Mouse (Mus musculus) liver, postnatal 0 days (tissue): Measurements from ENCODE around the gene Kcnh4.

Source experiments
- CTCF ChIP-seq: sonication (generic); IDR thresholded peaks from 2 replicates; pipeline ENCODE4 v1.5.1; 2016; ENCODE audit warnings: antibody characterized with exemption, low read depth
- EP300 ChIP-seq: IDR thresholded peaks from 2 replicates; pipeline ENCODE4 v1.6.1; 2016; ENCODE audit warnings: antibody characterized with exemption, low read depth, mild to moderate bottlenecking

GRCm38 (mm10) chr11:100713174-100713573, 46.6 kb downstream of the Kcnh4 start:
- TF ChIP-seq CTCF: no peak
- no peak for TF ChIP-seq EP300
